8 mouse cellular contexts compared by ENCODE assay signal in genomic region chrX:134686739-134687171, GRCm38 (mm10). TPM values are rescaled to one million over a fixed set of nuclear protein-coding genes. Genes with fewer than 3 reads are reported as not detected.
DNase-seq lines count a peak whose midpoint lies in the region; ATAC-seq and TF ChIP-seq lines count a peak whose summit lies in the region.

No protein-coding gene starts in this region.

- no peaks in the 10 kb centered on the region for H3K9me3 ChIP-seq in embryonic facial prominence, embryonic 14.5 days (ENCODE audit: control insufficient read depth, low read length)
- H3K9me3 ChIP-seq in hindbrain, embryonic 14.5 days (ENCODE audit: control insufficient read depth, low read length): no peaks in the 10 kb centered on the region
- no peaks in the 10 kb centered on the region for H3K9me3 ChIP-seq in midbrain, postnatal 0 days (ENCODE audit: low read length)

- peak overlapping the region; percentile 78 for H3K9ac ChIP-seq in embryonic facial prominence, embryonic 14.5 days (ENCODE audit: low read depth, low read length)
- peak overlapping the region; percentile 70 for H3K9ac ChIP-seq in hindbrain, embryonic 14.5 days
- peak overlapping the region; percentile 77 for H3K9ac ChIP-seq in midbrain, postnatal 0 days (replicated peaks; ENCODE audit: low read length, poor library complexity, severe bottlenecking)

- TF ChIP-seq CTCF in left cerebral cortex, adult 2 months (IDR thresholded peaks at IDR 0.05): no peak
- no peak for TF ChIP-seq CTCF in midbrain, postnatal 0 days (IDR thresholded peaks at IDR 0.05)

- peak overlapping the region; percentile 56 for H3K4me3 ChIP-seq in left cerebral cortex, adult 2 months
- H3K4me3 ChIP-seq in embryonic facial prominence, embryonic 14.5 days (ENCODE audit: low read depth, low read length): peak overlapping the region; percentile 45
- H3K4me3 ChIP-seq in hindbrain, embryonic 14.5 days (replicated peaks; ENCODE audit: low read length): peak overlapping the region; percentile 56
- peak overlapping the region; percentile 52 for H3K4me3 ChIP-seq in midbrain, postnatal 0 days (ENCODE audit: low read depth, low read length)

- peak overlapping the region; percentile 54 for H3K4me2 ChIP-seq in embryonic facial prominence, embryonic 14.5 days (ENCODE audit: low read depth, low read length)
- H3K4me2 ChIP-seq in hindbrain, embryonic 14.5 days (replicated peaks): peak overlapping the region; percentile 55
- peak overlapping the region; percentile 58 for H3K4me2 ChIP-seq in midbrain, postnatal 0 days (ENCODE audit: low read depth, low read length, poor library complexity, severe bottlenecking)

- 14% methylated on average over 14 of the region's 16 CpGs for WGBS in embryonic facial prominence, embryonic 14.5 days
- 13% methylated on average over 16 of the region's 16 CpGs for WGBS in hindbrain, embryonic 14.5 days
- WGBS in midbrain, postnatal 0 days: 18% methylated on average over 14 of the region's 16 CpGs

- peak overlapping the region; percentile 69 for H3K27ac ChIP-seq in left cerebral cortex, adult 2 months
- peak overlapping the region; percentile 92 for H3K27ac ChIP-seq in embryonic facial prominence, embryonic 14.5 days (replicated peaks; ENCODE audit: low read depth, low read length)
- peak overlapping the region; percentile 93 for H3K27ac ChIP-seq in hindbrain, embryonic 14.5 days
- peak overlapping the region; percentile 87 for H3K27ac ChIP-seq in midbrain, postnatal 0 days (ENCODE audit: low read depth, low read length)

- peak in 1 of 2 experiments; percentile 24 for DNase-seq in left cerebral cortex, adult 2 months (ENCODE audit: extremely low spot score in 1 of 2, low spot score in 2 of 2)
- no peak for DNase-seq in left cerebral cortex, adult 11 months (ENCODE audit: low spot score)
- DNase-seq in adipocyte (ENCODE audit: low spot score) (peak; percentile 24), liver (peak; percentile 8)
- peak; percentile 47 for DNase-seq in embryonic facial prominence, embryonic 14.5 days (ENCODE audit: low spot score)
- DNase-seq in hindbrain, embryonic 14.5 days (ENCODE audit: low spot score): peak; percentile 38
- peak; percentile 49 for DNase-seq in midbrain, postnatal 0 days (ENCODE audit: low spot score)
- DNase-seq in spleen, postnatal 14 days (ENCODE audit: low spot score in 2 of 2): no peak

- intact Hi-C loops in left cerebral cortex, adult 2 months (cut with DNase I): loop anchor here (1.0 to 2.0 kb wide), 2 partner anchors 31 to 74 kb away; partner anchors contain the start of gene Armcx1

- peak; percentile 41 for ATAC-seq in embryonic facial prominence, embryonic 14.5 days (ENCODE audit: low read depth)
- peak; percentile 63; the same call in 1 of the 2 replicates for ATAC-seq in hindbrain, embryonic 14.5 days (ENCODE audit: low FRiP score)
- peak; percentile 41 for ATAC-seq in midbrain, postnatal 0 days (ENCODE audit: low FRiP score)

- peaks cover 16% of the 10 kb centered on the region; the same call in 1 of the 2 replicates for H3K36me3 ChIP-seq in embryonic facial prominence, embryonic 14.5 days (ENCODE audit: control insufficient read depth, insufficient read depth, low read length)
- peaks cover 31% of the 10 kb centered on the region for H3K36me3 ChIP-seq in hindbrain, embryonic 14.5 days (replicated peaks; ENCODE audit: control insufficient read depth, insufficient read depth)
- peaks cover 12% of the 10 kb centered on the region; the same call in 1 of the 2 replicates for H3K36me3 ChIP-seq in midbrain, postnatal 0 days (ENCODE audit: insufficient read depth, low read length)

- no peaks in the 10 kb centered on the region for H3K4me1 ChIP-seq in embryonic facial prominence, embryonic 14.5 days (ENCODE audit: control insufficient read depth, insufficient read depth, low read length)
- peaks cover 8% of the 10 kb centered on the region; the same call in 1 of the 2 replicates for H3K4me1 ChIP-seq in hindbrain, embryonic 14.5 days (replicated peaks; ENCODE audit: control insufficient read depth, insufficient read depth, low read length)
- no peaks in the 10 kb centered on the region for H3K4me1 ChIP-seq in midbrain, postnatal 0 days (ENCODE audit: insufficient read depth, low read length)

- H3K27me3 ChIP-seq in embryonic facial prominence, embryonic 14.5 days (replicated peaks; ENCODE audit: control insufficient read depth, insufficient read depth, low read length): peaks cover 3% of the 10 kb centered on the region
- H3K27me3 ChIP-seq in hindbrain, embryonic 14.5 days (ENCODE audit: control insufficient read depth, insufficient read depth, low read length): no peaks in the 10 kb centered on the region
- H3K27me3 ChIP-seq in midbrain, postnatal 0 days (ENCODE audit: insufficient read depth, low read length): no peaks in the 10 kb centered on the region; the same call in 1 of the 2 replicates

RNA-seq across cellular contexts. Expression of gene Armcx4, which starts 0.4 kb away (rescaled TPM):
- 10 to 100 TPM; 35.8 to 40.8 TPM for total RNA-seq in left cerebral cortex, adult 2 months (2021)
- polyA plus RNA-seq in embryonic facial prominence, embryonic 14.5 days (2014; fragmentation: Nextera tagmentation; extraction: Ambion mirVana): 5.9 and 6.6 TPM in 2 replicates
- polyA plus RNA-seq in hindbrain, embryonic 14.5 days (2014; fragmentation: Nextera tagmentation; extraction: Ambion mirVana): 5.4 and 5.7 TPM in 2 replicates
- total RNA-seq in midbrain, postnatal 0 days (2014; rRNA removed): 15.0 and 21.4 TPM in 2 replicates
- polyA plus RNA-seq in midbrain, postnatal 0 days (2015; fragmentation: Nextera tagmentation; extraction: Ambion mirVana): 4.5 and 6.0 TPM in 2 replicates

RNA-seq across cellular contexts. Expression of gene Armcx1, which starts 31.0 kb away (rescaled TPM):
- 10 to 100 TPM; 62.9 to 69.8 TPM for total RNA-seq in left cerebral cortex, adult 2 months (2021)
- polyA plus RNA-seq in embryonic facial prominence, embryonic 14.5 days (2014; fragmentation: Nextera tagmentation; extraction: Ambion mirVana): 47.7 and 59.2 TPM in 2 replicates
- 71.9 and 81.9 TPM in 2 replicates for polyA plus RNA-seq in hindbrain, embryonic 14.5 days (2014; fragmentation: Nextera tagmentation; extraction: Ambion mirVana)
- 41.0 and 70.2 TPM in 2 replicates for total RNA-seq in midbrain, postnatal 0 days (2014; rRNA removed)
- 58.9 and 62.5 TPM in 2 replicates for polyA plus RNA-seq in midbrain, postnatal 0 days (2015; fragmentation: Nextera tagmentation; extraction: Ambion mirVana)

Comparison
In these comparisons a context has a peak if more than half of its experiments do, and no peak if none do; other contexts are left out.
1. DNase-seq: peak in adipocyte (single experiment), embryonic facial prominence, embryonic 14.5 days (single experiment), hindbrain, embryonic 14.5 days (single experiment), liver (single experiment) and midbrain, postnatal 0 days (single experiment); none in left cerebral cortex, adult 11 months (single experiment) and spleen, postnatal 14 days (0 of 2).
2. Peak in every context shown above with its lines, with median percentiles within 50 percentile points of each other: H3K27ac ChIP-seq, H3K4me3 ChIP-seq, ATAC-seq, H3K4me2 ChIP-seq and H3K9ac ChIP-seq.